17 mouse cellular contexts compared by ENCODE assay signal in genomic region chr17:85382344-85382743, GRCm38 (mm10).
"Had no signal": no experiment of that assay in that cellular context is flagged by ENCODE, and none has a peak within 500 bp of the region (broad histone marks: within the 10 kb centered on the region; RNA-seq: fewer than 3 reads in every experiment).

No protein-coding gene starts in this region.

- H3K4me2 ChIP-seq: limb, embryonic 15.5 days; liver, embryonic 15.5 days; midbrain, embryonic 11.5 days; neural tube, embryonic 12.5 days had no signal

- H3K9me3 ChIP-seq: limb, embryonic 15.5 days; liver, embryonic 15.5 days; neural tube, embryonic 12.5 days had no signal

- H3K36me3 ChIP-seq: limb, embryonic 15.5 days; liver, embryonic 15.5 days; neural tube, embryonic 12.5 days had no signal

- ATAC-seq: hindbrain, embryonic 16.5 days; inflammation-experienced regulatory T-cells, adult 6 months; intestine, postnatal 0 days had no signal

- H3K4me3 ChIP-seq: limb, embryonic 15.5 days; liver, embryonic 15.5 days; myocyte; neural tube, embryonic 12.5 days had no signal

- DNase-seq: kidney, adult 9 months; kidney, postnatal 36 days; layer of hippocampus, adult 9-11 months; layer of hippocampus, postnatal 36 days; retina, postnatal 1 day; right cerebral cortex, postnatal 4 days; spleen, adult 18-20 months; thymus, postnatal 4 days had no signal

- H3K9ac ChIP-seq: limb, embryonic 15.5 days; liver, embryonic 15.5 days; neural tube, embryonic 12.5 days had no signal

- H3K27me3 ChIP-seq: limb, embryonic 15.5 days; liver, embryonic 15.5 days; neural tube, embryonic 12.5 days had no signal

- H3K4me1 ChIP-seq: limb, embryonic 15.5 days; neural tube, embryonic 12.5 days had no signal

- H3K27ac ChIP-seq: kidney, postnatal 0 days; limb, embryonic 15.5 days; liver, embryonic 15.5 days; neural tube, embryonic 12.5 days had no signal
